Mouse (Mus musculus) heart, adult 18-20 months (tissue): ENCODE measurements around the gene Rab5a. TPM values are rescaled to one million over a fixed set of nuclear protein-coding genes. Genes with fewer than 3 reads are reported as not detected.
"Not testable (repeated sequence)": the region's sequence is repeated elsewhere in the genome, so short reads cannot be mapped to it uniquely, and the experiment has no call there.

Source experiments
- DNase-seq, 2 experiments: peaks; one replicate each; pipeline ENCODE4 v3.0.0; 2021 to 2022; ENCODE audit warnings: mixed read lengths in 1 of 2
- long read RNA-seq, 2 experiments: library from polyadenylated mRNA; stranded (forward); transcript quantifications; one replicate each; pipeline ENCODE4 v2.0.0; 2021
- total RNA-seq, 2 experiments: library from RNA; stranded (reverse); gene quantifications; 2 replicates each; pipeline ENCODE4 v1.2.3; 2021

Gene Rab5a
- 10 to 100 TPM; 48.6 to 50.3 TPM for total RNA-seq
- long read RNA-seq, experiment 1, transcript Rab5a-201 (6 exons, 2,366 nt): major isoform, 52 of 55 reads
- long read RNA-seq, experiment 1, partial matches to known transcripts: 0 of 55 reads
- long read RNA-seq, experiment 1, other reads (novel, unspliced or antisense): 3 of 55 reads
- long read RNA-seq, experiment 2, transcript Rab5a-201 (6 exons, 2,366 nt): major isoform, 20 of 23 reads
- long read RNA-seq, experiment 2, partial matches to known transcripts: 3 of 23 reads
- long read RNA-seq, experiment 2, other reads (novel, unspliced or antisense): 0 of 23 reads

DNA sequence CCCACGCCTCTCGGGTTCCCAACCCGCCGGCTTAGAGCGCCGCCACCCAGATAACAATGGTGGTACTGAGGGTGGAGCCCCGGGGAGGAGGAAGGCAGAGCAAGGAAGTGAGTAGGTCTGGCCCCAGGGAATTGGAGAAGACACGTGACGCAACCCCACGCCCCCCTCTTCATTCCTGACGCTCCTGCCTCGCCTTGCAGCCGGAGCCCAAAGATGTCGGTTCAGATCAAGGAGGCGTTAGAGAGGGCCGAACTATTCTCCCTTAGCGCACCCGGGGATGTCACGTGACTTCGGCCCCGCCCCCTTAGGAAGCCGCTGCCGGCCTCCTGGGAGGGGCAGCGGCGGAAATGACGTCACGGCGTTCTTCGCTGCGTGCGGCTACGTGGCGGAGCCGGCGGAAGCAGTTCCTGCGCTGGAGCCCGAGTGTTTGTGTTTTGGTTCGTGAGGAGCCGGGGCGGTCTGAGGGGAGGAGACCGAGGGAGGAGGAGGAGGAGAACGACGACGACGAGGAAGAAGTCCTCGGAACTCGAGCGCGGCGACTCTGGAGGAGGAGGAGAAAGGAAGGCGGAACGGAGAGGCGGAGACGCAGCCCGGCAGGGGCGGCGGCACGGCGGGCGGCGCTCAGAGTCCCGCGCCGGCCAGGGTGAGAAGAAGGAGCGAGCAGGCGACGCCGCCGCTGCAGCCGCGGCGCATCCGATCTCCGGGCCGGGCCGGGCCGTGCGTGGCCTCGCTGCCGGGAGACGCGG, at the start of gene Rab5a:
Gene Rab5a (plus strand): TSS at position 377 of the 746 bp plus-strand sequence.
- DNase-seq: peak; percentile 99 to 100

DNA sequence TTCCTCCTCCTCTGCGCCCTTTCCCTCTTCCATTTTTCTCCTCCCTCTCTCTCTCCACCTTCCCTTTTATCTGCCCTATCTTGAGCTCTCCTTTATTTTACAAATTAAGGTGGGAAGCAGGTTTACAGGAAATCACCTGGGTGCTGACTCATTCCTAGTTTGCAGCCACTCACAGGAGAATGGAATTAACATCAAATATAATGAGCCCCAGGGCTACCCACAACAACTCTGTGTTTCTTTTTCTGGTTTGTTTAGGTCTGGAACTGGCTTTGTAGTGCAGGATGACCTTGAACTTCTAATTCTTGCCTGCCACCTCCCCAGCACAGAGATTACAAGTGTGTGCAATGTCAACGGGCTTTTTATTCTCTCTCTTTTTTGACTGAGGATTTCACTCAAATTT, 22.9 kb upstream of the Rab5a start:
- no peak for DNase-seq

DNA sequence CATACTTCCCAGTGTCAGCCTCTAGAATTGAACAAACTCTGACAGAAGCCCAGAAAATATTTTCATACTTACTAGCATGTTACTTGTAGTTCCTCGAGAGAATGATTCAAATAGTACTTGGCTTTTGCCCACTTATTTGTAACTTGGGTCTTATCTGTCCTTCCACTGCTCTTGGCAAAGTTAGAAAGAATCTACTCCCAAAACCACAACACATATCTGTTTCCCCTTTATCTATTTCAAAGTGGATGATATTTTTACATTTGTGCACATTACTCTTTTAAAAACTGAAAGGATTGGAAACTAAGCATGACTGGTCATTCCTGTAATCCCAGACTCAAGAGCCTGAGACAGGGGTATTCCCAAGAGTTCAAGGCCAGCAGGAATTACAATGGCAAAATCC, 22.3 kb upstream of the Rab5a start:
- DNase-seq: no peak

DNA sequence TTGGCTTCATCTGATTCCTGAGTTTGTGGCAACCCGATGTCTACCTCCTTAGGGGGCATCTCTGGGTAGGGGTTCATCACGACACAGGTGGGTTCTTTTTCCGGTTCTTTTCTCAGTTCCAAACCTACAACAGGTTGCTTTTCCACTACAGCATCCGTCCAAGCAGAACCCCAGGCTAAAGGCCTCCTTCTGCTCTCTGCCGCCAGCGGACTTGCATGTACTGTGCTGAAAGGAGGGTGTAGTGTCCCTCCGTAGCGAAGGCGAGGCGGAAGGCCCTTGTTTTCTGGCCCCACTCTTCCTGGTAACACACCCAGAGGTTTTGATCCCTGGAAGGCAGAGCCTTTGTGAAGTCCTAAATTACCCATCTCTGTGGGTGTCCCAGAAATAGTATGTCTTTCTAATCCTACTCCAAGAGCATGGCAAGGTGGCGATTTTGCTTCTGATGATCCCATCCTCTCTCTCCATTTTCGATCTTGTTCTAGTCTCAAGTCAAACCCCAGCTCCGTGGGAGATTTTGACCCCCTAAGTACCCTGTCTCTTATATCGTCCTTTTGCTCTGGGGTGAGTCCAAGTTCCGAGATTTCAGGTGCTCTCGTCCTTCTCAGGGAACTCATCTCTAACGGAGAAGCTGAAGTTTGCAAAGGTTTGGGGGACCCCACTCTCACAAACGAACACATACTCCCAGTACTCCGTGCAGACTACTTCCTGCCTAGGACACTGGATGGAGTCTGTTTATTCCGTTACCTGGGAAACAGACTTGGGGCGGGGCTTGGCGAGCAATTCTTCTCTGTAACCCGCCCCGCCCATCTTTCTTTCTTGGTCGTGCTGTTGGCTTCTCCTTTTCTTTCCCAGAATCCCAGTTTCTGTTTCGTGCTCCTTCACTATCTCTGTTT, 16.2 kb upstream of the Rab5a start, which contains the start of gene Efhb:
Gene Efhb (minus strand): TSS at position 719 of the 893 bp plus-strand sequence.
- peak; percentile 94 to 98 for DNase-seq

DNA sequence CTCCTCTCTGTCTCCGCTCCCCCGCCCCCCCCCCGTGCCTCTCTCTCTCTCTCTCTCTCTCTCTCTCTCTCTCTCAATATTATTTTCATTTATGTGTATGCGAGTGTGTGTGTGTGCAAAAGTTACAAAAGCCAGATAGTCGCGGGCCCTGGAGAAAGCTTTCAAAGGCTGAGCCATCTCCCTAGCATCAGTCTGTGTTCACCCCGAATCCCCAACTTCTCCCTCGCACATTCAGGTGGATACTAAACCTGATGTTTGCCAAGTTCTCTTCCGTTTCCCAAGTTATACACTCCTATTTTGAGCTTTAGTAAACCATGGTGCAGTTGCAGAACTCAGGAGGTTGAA, 15.6 kb upstream of the Rab5a start:
- no peak for DNase-seq

DNA sequence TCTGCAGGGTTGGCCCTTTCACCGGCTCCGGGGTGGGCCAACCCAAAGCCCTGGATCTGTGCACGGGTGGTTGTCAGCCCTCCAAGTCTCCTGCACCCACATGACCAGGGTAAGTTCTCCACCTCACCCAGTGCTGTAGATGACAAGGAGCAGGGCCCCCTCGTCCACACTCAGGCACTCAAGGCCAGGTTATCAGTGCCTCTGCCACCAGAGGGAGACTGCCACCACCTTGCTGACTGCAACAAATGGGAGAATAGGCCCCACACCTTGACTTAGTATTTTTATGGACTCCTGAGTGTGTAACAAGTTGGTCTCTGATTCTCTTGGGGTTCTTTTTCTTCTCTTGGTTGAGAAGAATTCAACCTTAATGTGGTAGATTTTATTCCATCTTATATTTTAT, 13.5 kb upstream of the Rab5a start:
- peak in 1 of 2 experiments; percentile 13 for DNase-seq

DNA sequence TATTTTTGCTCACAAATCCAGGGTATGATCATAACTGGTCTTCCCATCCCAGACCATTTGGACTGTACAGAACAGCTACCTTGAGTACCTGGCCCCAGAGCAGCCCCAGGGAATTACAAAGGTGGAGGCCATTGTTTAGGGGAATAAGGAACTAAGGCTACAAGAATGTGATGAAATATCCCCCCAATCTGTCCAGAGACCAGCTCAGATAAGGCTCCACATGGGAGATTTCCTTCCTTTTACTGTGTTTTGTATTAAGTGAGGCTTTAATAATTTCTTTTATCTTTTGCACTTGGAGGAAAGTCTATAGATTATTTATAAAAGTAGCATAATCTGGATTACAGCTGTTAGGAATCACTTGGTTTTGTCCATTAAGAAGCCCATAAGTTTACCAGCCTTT, 10.3 kb upstream of the Rab5a start:
- no peak for DNase-seq

DNA sequence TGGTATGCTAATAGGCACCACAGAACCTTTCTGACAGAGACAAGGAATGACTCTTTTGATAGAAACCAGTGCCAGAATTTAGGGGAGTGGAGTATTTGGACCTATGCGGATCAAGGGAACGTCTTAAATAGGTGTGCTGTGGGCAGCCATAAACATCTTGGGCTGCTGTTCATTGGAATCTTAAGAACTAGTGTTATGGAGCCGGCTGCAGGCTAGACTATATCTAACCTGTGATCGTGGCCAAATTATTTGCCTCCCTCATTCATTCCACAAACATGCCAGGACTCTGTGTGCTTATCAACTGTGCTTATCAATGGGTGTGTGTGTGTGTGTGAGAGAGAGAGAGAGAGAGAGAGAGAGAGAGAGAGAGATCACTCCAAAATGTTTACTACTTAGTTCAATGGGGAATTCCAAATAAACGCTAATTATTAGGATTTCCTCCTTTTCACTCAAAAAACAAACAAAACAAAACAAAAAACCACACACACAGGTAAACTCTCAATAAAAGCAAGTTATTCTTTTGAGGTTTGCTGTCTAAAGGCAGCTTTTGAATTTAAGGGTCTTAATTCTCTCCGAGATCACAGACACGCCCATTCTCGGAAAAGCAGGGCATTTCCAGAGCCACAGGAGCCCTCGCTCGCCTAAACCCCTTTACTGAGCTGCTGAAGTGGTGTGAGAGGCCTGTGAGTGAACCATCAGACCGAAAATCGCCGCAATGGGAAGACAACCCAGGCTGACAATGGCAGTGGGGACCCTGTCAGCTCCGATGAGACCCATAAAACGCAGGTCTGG, 772 bp upstream of the Rab5a start:
- peak in 1 of 2 experiments; percentile 20 for DNase-seq

DNA sequence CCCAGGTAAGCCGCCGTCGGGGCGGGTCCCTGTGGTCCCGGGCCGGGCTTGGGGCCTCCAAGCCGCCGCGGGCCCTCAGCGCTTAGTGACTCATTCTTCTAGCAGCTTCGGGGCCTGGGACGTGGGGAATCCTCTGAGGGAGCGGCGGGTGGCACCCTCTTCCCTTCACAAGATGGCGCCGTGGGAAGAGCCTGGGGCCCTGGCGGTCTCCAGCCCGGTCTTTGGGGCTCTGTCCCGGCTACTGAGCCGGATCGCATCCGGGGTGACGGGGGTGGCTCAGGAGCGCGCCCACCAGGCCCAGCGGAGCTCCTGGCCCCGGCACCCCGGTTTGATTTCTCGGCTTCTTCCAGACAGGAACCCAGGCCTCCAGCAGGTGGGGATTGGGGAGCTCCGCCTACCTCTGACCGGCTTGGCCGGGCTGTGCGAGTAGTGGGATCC, 589 bp downstream of the Rab5a start:
- peak; percentile 60 to 69 for DNase-seq

DNA sequence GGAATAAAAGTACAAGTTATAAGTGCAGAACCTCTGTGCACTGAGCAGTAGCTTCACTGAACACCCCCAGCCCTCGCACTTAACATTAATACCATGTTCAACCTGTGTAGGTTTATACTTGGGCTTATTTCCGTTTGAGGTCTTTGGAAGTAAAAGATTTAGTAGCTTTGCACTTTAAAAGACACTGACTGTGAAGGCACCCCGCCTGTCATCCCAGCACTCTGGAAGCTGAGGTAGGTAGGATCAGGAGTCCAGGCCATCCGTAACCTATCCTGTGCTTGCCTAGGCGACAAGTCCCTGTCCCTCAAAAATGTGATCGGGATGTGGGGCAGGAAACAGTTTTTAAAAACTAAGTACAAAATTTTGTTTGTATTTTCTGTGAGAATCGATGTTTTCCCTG, 1.4 kb downstream of the Rab5a start:
- peak in 1 of 2 experiments; percentile 17 for DNase-seq

DNA sequence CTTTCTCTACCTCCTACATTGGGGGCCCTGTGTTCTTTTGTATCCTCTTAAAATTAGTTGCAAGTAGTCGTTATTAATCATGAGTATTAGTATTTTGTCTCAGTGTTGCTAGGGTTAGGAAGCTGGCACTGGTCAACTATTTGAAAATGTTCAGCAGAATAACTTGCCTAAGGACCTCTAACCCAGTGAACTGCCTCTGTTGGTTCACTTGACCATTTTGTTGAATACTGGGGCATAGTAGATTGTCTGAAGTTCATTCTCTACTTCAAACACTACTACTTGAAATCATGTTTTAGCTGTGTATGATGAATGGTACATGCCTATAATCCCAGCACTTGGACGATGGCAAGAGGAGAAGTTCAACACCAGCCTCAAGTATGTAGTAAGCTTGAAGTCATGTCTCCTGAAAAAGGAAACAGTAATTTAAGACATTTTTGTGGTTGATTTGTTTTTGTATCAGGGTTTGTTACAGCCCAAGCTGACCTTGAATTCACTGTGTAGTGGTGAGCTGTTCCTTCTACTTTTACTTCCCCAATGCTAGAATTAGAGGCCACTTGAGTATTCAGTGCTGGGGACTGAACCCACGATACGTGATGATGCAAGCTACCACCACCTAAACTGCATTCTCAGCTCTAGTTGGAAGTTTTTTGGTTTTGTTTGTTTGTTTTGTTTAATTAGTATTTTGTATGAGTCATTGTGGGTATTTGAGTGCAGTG, 9.4 kb downstream of the Rab5a start:
- DNase-seq: peak in 1 of 2 experiments; percentile 7

DNA sequence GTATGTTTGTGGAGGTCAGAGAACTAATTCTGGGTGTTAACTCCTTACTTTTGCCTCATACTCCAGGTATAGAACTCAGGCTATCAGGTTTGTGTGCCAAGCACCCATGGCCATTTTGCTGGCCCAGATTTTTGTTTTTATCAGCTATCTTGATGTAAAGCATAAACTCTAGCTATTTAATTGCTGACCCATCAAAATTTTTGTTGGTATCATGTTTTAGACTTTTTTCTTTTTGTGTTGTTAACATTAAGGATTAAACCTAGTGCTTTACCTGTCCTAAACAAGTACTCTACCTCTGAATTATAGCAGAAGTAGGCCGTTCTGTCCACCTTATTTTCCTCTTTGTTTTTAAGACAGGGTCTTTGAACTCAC, 10.0 kb downstream of the Rab5a start:
- no peak for DNase-seq

DNA sequence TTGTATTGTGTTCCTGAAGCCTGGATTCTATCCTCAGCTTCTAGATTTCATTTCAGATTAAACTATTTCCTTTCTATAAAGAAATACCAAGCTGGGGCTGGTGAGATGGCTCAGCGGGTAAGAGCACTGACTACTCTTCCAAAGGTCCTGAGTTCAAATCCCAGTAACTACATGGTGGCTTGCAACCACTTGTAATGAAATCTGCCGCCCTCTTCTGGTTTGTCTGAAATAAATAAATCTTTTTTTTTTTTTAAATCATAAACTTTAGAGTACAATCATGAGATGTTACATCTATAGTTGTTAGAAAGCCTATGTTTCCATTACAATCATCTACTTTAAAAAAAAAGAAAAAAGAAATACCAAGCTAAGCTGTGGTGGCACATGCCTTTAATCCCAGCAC, 23.9 kb downstream of the Rab5a start:
- no peak for DNase-seq

DNA sequence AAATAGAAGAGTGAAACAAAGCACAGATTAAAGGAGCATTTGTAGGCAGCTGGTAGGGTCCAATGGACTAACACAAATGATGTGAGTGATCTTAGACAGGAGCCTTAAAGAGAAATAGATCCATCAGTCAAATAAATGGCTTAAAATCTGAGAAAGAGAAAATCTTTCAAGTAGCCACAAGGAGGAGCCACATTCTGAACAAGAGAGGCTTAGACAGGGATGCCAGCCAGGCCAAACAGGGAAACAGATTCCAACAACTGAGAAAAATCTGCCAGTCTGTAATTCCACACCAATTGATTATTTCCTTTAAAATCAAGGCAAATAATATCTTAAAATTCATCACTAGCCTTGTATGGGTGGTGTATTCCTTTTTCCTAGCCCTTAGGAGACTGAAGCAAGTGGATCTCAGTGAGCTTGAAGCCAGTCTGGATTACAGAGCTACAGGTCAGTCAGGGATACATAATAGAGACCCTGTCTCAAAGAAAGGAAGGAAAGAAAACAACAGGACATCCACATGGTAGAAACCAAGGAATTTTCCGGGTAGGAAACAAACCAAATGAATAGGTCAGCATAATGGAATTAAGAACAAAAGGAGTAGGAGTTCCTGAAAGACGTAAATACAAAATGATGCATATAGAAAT, 33.4 kb downstream of the Rab5a start:
- peak; percentile 27 to 43 for DNase-seq

DNA sequence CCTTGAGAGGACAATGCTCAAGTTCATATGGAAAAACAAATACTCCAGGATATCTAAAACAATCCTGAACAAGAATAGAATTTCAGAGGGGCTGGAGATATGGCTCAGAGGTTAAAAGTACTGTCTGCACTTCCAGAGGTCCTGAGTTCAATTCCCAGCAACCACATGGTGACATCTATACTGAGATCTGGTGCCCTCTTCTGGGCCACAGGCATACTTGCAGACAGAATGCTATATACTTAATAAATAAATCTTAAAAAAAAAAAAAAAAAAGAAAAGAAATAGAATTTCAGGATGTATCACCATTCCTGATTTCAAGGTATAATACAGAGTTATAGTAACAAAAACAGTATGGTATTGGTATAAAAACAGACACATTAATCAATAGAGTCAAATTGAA, 40.3 kb downstream of the Rab5a start:
- no peak for DNase-seq

DNA sequence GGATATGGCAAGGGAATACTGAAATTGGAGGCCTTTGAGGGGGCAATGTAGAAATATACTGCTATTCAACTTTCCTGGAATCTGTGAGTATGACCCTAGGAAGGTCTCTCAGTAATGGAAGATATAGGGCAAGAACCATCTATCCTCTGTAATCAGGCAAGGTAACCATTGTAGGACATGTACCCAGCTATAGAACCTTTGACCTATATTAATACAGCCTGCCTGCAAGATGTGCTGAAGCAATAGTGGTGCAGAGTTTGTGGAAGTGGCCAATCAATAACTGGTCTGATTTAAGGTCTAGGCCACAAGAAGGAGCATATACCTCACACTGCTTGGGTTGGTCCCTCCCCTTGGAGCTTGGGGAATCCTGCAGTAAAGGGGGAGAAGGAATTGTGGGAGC, 41.5 kb downstream of the Rab5a start:
- DNase-seq: no peak

DNA sequence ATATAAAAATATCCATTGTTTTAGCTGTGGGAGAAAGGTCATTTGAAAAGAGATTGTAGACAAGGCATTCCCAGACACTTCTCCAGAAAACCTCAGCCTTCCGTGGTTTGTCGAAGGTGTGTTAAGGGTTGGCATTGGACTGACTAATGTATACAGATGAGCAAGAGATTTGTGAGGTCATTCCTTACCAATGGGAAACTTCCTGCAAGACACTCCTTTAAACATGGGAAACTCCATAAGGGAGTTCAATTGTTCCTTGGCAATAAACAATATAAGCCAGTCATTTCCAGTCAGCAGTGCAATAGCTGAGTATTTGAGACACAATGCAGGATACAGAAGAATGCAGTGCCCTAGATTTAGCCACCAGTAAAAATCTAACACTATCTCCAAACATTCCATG, 49.0 kb downstream of the Rab5a start:
- no peak for DNase-seq

DNA sequence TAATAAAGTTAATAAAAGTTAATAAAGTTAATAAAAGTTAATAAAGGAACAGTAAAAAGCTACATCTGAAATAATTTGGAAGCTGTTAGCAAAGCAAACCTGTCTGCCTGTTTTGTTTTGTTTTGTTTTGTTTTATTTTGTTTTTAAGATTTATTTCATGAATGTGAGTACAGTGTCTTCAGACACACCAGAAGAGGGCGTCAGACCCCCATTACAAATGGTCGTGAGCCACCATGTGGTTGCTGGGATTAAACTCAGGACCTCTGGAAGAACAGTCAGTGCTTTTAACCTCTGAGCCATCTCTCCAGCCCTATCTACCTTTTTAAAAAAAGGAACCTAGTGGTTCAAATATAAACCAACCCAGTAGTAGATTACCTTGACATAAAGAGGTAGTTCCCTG, 52.1 kb downstream of the Rab5a start:
- DNase-seq: no peak

DNA sequence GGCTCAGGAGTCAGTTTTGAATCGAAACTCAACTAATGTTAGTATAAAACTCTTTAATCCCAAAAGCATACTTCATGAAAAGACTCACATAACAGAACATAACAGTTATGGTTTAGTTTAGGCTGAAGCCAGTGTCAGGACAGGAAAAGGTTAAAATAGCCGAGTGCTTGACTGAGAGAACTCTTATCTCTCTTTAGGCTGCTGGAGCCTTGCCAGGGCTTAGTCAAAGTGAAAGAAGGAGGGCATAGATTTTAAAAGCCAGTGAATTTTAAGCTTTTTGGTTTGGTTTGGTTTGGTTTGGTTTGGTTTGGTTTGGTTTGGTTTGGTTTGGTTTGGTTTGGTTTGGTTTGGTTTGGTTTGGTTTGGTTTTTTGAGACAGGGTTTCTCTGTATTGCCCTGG, 53.4 kb downstream of the Rab5a start:
- DNase-seq: no peak

DNA sequence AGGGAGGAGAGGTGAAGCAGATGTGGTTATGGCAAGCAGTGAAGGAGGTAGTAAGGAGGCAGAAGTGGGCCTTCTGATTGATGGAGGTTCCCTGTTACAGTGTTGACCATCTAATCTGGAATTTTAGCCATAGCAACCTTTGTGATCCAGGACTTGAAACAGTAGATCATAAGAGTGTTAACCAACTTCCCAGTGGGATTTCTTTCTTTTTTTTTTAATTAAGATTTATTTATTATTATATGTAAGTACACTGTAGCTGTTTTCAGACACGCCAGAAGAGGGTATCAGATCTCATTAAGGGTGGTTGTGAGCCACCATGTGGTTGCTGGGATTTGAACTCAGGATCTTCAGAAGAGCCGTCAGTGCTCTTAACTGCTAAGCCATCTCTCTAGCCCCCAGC, 60.3 kb downstream of the Rab5a start, which contains the start of gene Pp2d1:
Gene Pp2d1 (minus strand): TSS at position 101 of the 400 bp plus-strand sequence.
- DNase-seq: not testable (repeated sequence)

DNA sequence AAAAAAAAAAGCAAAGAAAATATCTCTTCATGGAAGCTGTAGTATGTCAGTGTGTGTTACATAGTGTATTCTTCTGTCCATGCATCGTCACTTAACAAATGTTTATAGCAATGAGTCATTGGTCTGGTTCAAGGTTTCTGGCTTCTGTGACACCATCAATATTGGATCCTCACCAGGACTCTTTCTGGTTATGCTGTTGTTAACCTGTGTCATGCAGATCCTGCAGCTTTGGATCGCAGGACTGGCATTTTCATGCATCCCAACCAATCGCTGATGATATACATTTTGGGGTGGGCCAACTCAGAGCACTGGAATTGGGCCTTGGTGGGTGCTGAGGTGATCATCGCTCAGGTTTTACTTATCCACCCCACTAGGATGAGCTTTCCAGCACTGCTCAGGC, 63.5 kb downstream of the Rab5a start:
- DNase-seq: no peak
